Mouse (Mus musculus) midbrain, embryonic 16.5 days (tissue): Measurements from ENCODE around the gene Gata3. TPM values are rescaled to one million over a fixed set of nuclear protein-coding genes. Genes with fewer than 3 reads are reported as not detected.

Experiments
- ATAC-seq: fragments of 200-750 bp; cut with Nextera tagmentation; 2 replicates; pipeline ENCODE4 v1.8.0; 2017; ENCODE audit warnings: moderate TSS enrichment
- H3K27ac ChIP-seq: fragments of 300-500 bp; sonication (generic); 2 replicates; pipeline ENCODE4 v1.5.1; 2014; ENCODE audit warnings: mild to moderate bottlenecking, low read length, mixed read lengths
- H3K27me3 ChIP-seq: fragments of 300-500 bp; sonication (generic); 2 replicates; pipeline ENCODE4 v1.6.1; 2014; ENCODE audit warnings: low read depth, low read length, mixed read lengths; ENCODE audit not compliant: control insufficient read depth, insufficient read depth
- H3K36me3 ChIP-seq: fragments of 300-500 bp; sonication (generic); 2 replicates; pipeline ENCODE4 v1.6.1; 2014; ENCODE audit warnings: mild to moderate bottlenecking, low read length, moderate library complexity, mixed read lengths; ENCODE audit not compliant: control insufficient read depth, insufficient read depth
- H3K4me1 ChIP-seq: fragments of 300-500 bp; sonication (generic); 2 replicates; pipeline ENCODE4 v1.6.1; 2014; ENCODE audit warnings: mild to moderate bottlenecking, low read length, mixed read lengths; ENCODE audit not compliant: control insufficient read depth, insufficient read depth
- H3K4me2 ChIP-seq: fragments of 300-500 bp; sonication (generic); 2 replicates; pipeline ENCODE4 v1.6.1; 2014; ENCODE audit warnings: mild to moderate bottlenecking, low read length, mixed read lengths
- H3K4me3 ChIP-seq: fragments of 300-500 bp; sonication (generic); 2 replicates; pipeline ENCODE4 v1.5.1; 2014; ENCODE audit warnings: low read depth, mild to moderate bottlenecking, low read length, moderate library complexity, mixed read lengths
- H3K9ac ChIP-seq: fragments of 300-500 bp; sonication (generic); 2 replicates; pipeline ENCODE4 v1.6.1; 2014; ENCODE audit warnings: low read depth, low read length, mixed read lengths
- H3K9me3 ChIP-seq: fragments of 300-500 bp; sonication (generic); replicated peaks from 2 replicates; pipeline ENCODE4 v1.6.1; 2014; ENCODE audit warnings: mild to moderate bottlenecking, low read length, mixed read lengths; ENCODE audit not compliant: control insufficient read depth, poor library complexity, severe bottlenecking
- WGBS: fragments of 180-500 bp; shearing (Covaris S2); extraction: QIAGEN DNeasy Blood & Tissue Kit; methylation state at CpG from one replicate; pipeline ENCODE4 v1.1.7; 2014; 5-methylcytosine and 5-hydroxymethylcytosine counted together
- polyA plus RNA-seq: library from polyadenylated mRNA; unstranded; fragments of >200 nt; fragmentation: Nextera tagmentation; extraction: Ambion mirVana; gene quantifications from 2 replicates; pipeline ENCODE4 v1.2.1, GENCODE M21; 2015

Gata3 gene
- polyA plus RNA-seq, 1 experiment from 2014 or later, result 92.5 TPM

- 90% methylated on average over 8 of the region's 8 CpGs for WGBS
These were observed 69.2 kb downstream of the Gata3 start for GRCm38 (mm10) chr2:9820611-9821010.

GRCm38 (mm10) chr2:9818177-9818785 is 71.6 kb downstream of the Gata3 start:
- H3K4me1 ChIP-seq, result no peaks in the 10 kb centered on the region
- no peaks in the 10 kb centered on the region for H3K9me3 ChIP-seq
- H3K27ac ChIP-seq, result no peak overlapping the region
- 86% methylated on average over 7 of the region's 7 CpGs for WGBS
- H3K4me3 ChIP-seq, result no peak overlapping the region
- no peaks in the 10 kb centered on the region for H3K36me3 ChIP-seq
- no peak overlapping the region for H3K9ac ChIP-seq
- ATAC-seq, result no peak
- H3K27me3 ChIP-seq, result no peaks in the 10 kb centered on the region
- H3K4me2 ChIP-seq, result no peak overlapping the region

More at GRCm38 (mm10) chr2:9820611-9821010, 69.2 kb downstream of the Gata3 start:
- Histone ChIP-seq H3K9ac (no peak overlapping the region), H3K27me3 (no peaks in the 10 kb centered on the region), H3K4me3 (no peak overlapping the region), H3K4me1 (no peaks in the 10 kb centered on the region), H3K27ac (no peak overlapping the region), H3K4me2 (no peak overlapping the region), H3K36me3 (no peaks in the 10 kb centered on the region), H3K9me3 (no peaks in the 10 kb centered on the region)
- no peak for ATAC-seq

Other genes with a start within 250 kb of the Gata3 start
- gene 4930412O13Rik, start 8.8 kb downstream of the Gata3 start, polyA plus RNA-seq, result 1.1 and 1.6 TPM in 2 replicates
- gene 9230102O04Rik, start 494 bp downstream of the Gata3 start, polyA plus RNA-seq, result 2.3 and 4.0 TPM in 2 replicates
- gene Taf3, start 158.6 kb upstream of the Gata3 start, polyA plus RNA-seq, result 13.8 and 13.9 TPM in 2 replicates
- 534 and 572 TPM in 2 replicates for gene Atp5c1, start 190.5 kb upstream of the Gata3 start, polyA plus RNA-seq
- gene Kin, start 190.6 kb upstream of the Gata3 start, polyA plus RNA-seq, result 27.4 and 32.2 TPM in 2 replicates
- gene Itih2, start 241.4 kb upstream of the Gata3 start, polyA plus RNA-seq, result 2.7 and 3.0 TPM in 2 replicates